Mouse (Mus musculus) cerebellum, adult (tissue): ENCODE results near the gene Megf6.

Experiments used
- ATAC-seq: cut with Nextera tagmentation; 2 replicates; pipeline ENCODE4 v1.9.2; 2017; ENCODE audit warnings: mild to moderate bottlenecking, moderate library complexity, mixed read lengths; ENCODE audit not compliant: insufficient number of reproducible peaks, low FRiP score, low TSS enrichment

Gene Megf6

GRCm38 (mm10) chr4:154312935-154313621 is 142.5 kb downstream of the Megf6 start:
- ATAC-seq, result no peak

- ATAC-seq, result no peak
These were observed 143.1 kb downstream of the Megf6 start for GRCm38 (mm10) chr4:154313622-154313967.
